Mouse (Mus musculus) midbrain, postnatal 0 days (tissue): ENCODE measurements around the gene Mt2. TPM values are rescaled to one million over a fixed set of nuclear protein-coding genes. Genes with fewer than 3 reads are reported as not detected.
A peak's percentile ranks its signal among the peaks of the same experiment; 100 is the strongest.
"Not testable (repeated sequence)": the region's sequence is repeated elsewhere in the genome, so short reads cannot be mapped to it uniquely, and the experiment has no call there.

Experiments used
- ATAC-seq: fragments of 200-750 bp; cut with Nextera tagmentation; 2 replicates; pipeline ENCODE4 v1.8.0; 2017; ENCODE audit warnings: moderate number of reproducible peaks, mild to moderate bottlenecking, moderate TSS enrichment, moderate library complexity; ENCODE audit not compliant: low FRiP score
- DNase-seq: peaks from one replicate; pipeline ENCODE4 v3.0.0-alpha.2; 2015; ENCODE audit warnings: low spot score
- H3K27ac ChIP-seq: fragments of 300-500 bp; sonication (generic); 2 replicates; pipeline ENCODE4 v1.5.1; 2014; ENCODE audit warnings: low read depth, mild to moderate bottlenecking, low read length, mixed read lengths
- H3K27me3 ChIP-seq: fragments of 300-500 bp; sonication (generic); 2 replicates; pipeline ENCODE4 v1.6.1; 2014; ENCODE audit warnings: low read length, control low read depth, mixed read lengths; ENCODE audit not compliant: insufficient read depth
- H3K36me3 ChIP-seq: fragments of 300-500 bp; sonication (generic); 2 replicates; pipeline ENCODE4 v1.6.1; 2014; ENCODE audit warnings: low read length, control low read depth, mixed read lengths; ENCODE audit not compliant: insufficient read depth
- H3K4me1 ChIP-seq: fragments of 300-500 bp; sonication (generic); 2 replicates; pipeline ENCODE4 v1.6.1; 2014; ENCODE audit warnings: mild to moderate bottlenecking, control low read depth, antibody characterized with exemption, low read length, mixed read lengths; ENCODE audit not compliant: insufficient read depth
- H3K4me2 ChIP-seq: fragments of 300-500 bp; sonication (generic); 2 replicates; pipeline ENCODE4 v1.6.1; 2014; ENCODE audit warnings: low read depth, mild to moderate bottlenecking, low read length, mixed read lengths; ENCODE audit not compliant: poor library complexity, severe bottlenecking
- H3K4me3 ChIP-seq: fragments of 300-500 bp; sonication (generic); 2 replicates; pipeline ENCODE4 v1.5.1; 2014; ENCODE audit warnings: low read depth, mild to moderate bottlenecking, low read length, moderate library complexity
- H3K9ac ChIP-seq: fragments of 300-500 bp; sonication (generic); replicated peaks from 2 replicates; pipeline ENCODE4 v1.6.1; 2014; ENCODE audit warnings: mild to moderate bottlenecking, low read length, moderate library complexity, mixed read lengths; ENCODE audit not compliant: poor library complexity, severe bottlenecking
- H3K9me3 ChIP-seq: fragments of 300-500 bp; sonication (generic); 2 replicates; pipeline ENCODE4 v1.6.1; 2016; ENCODE audit warnings: low read length, control low read depth
- CTCF ChIP-seq: IDR thresholded peaks from 2 replicates; pipeline ENCODE4 v1.5.1; 2016; ENCODE audit warnings: antibody characterized with exemption, mild to moderate bottlenecking
- WGBS: fragments of 180-500 bp; shearing (Covaris S2); extraction: QIAGEN DNeasy Blood & Tissue Kit; methylation state at CpG from one replicate; pipeline ENCODE4 v1.1.7; 2014; 5-methylcytosine and 5-hydroxymethylcytosine counted together
- polyA plus RNA-seq: library from polyadenylated mRNA; unstranded; fragments of >200 nt; fragmentation: Nextera tagmentation; extraction: Ambion mirVana; gene quantifications from 2 replicates; pipeline ENCODE4 v1.2.1, GENCODE M21; 2015
- total RNA-seq: library from RNA; depleted of rRNA; stranded (reverse); fragments of >200 nt; gene quantifications from 2 replicates; pipeline ENCODE4 v1.2.3, GENCODE M21; 2014

Mt2 gene
- total and polyA plus RNA-seq, 2 experiments from 2014 or later: 92.3 to 131 TPM

DNA sequence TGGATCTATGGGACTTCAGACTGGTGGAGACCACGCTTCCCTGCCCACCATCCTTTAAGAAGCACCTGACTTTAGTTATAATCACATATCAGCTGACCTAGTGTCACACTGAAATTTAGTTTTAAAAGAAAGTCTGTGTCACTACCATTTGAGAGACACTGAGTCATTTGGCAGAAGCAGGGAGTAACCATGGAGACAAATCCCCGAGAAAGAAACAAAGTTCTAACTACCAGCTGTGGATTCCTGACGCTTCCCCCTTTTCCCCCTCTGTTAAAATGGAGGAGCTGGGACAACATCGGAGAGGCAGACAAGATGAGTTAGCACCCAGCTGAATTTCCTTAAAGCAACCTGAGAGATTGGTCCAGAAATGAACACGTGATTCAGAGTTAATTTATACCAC, 24.2 kb upstream of the Mt2 start:
- Histone ChIP-seq H3K27me3 (no peaks in the 10 kb centered on the region), H3K4me2 (no peak overlapping the region), H3K4me1 (no peaks in the 10 kb centered on the region), H3K27ac (no peak overlapping the region; the same call in 1 of the 2 replicates), H3K9me3 (no peaks in the 10 kb centered on the region), H3K9ac (no peak overlapping the region), H3K4me3 (no peak overlapping the region), H3K36me3 (no peaks in the 10 kb centered on the region)
- DNase-seq: no peak
- TF ChIP-seq CTCF: no peak
- WGBS: 26% methylated on average over 5 of the region's 5 CpGs
- no peak for ATAC-seq

DNA sequence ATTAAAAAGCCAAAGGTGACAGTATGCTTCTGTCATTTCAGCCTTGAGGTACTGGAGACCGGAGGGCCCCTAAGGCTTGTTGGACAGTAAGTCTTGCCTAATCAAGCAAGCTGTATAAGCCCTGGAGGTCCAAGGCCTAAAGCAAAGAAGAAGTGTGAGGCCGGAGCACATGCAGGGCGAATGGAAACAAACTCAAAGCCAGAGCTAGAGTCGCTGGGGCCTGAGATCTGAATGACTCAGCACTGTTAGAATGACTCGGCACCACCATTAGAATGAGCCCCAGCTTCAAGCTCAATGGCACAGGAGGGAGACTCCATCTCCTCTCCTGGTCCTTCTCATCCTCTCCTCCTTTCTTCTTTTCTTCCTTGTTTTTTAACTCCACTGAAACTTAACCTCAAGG, 21.5 kb upstream of the Mt2 start:
- Histone ChIP-seq H3K4me1 (no peaks in the 10 kb centered on the region), H3K27me3 (no peaks in the 10 kb centered on the region), H3K27ac (no peak overlapping the region), H3K4me2 (no peak overlapping the region), H3K9me3 (no peaks in the 10 kb centered on the region), H3K4me3 (no peak overlapping the region), H3K9ac (no peak overlapping the region), H3K36me3 (no peaks in the 10 kb centered on the region)
- no peak for DNase-seq
- no peak for TF ChIP-seq CTCF
- 82% methylated on average over 5 of the region's 5 CpGs for WGBS
- no peak for ATAC-seq

DNA sequence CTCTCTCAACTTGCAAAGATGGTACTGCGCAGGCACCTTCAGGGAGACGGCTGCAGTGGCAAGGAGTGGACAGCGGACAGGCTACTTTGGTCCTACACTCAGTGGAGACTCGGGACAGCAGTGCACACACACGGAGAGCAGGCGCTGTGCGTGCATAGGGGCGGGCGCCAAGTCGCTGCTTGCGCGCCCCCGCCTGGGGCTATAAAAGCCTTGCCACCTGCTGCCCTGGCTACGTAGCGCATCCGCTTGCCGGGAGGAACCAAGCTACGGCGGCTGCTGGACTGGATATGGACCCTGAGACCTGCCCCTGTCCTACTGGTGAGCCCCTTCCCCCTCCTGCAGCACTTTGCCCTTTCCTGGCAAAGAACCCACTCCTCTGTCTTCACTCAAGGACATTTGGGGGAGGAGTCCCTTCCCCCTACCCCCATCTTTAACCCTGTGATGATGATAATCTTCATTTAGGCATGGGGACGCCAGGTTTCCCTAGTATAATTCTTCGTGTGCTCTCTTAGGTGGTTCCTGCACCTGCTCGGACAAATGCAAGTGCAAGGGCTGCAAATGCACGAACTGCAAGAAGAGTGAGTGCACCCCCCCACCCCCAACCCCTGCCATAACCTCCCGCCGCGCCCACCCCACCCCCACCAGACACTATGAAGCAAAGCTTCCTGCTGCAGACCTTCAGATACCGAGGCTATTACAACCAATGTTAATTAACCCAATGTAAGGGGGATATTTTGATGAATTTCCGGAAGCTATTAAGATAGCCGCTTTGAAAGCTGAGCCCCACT, 19.8 kb upstream of the Mt2 start, which contains the start of gene Mt3:
Gene Mt3, plus strand, starts transcription at position 95 of the 788 bp plus-strand sequence.
- ATAC-seq (peak; percentile 86), DNase-seq (peak; percentile 89)
- Histone ChIP-seq H3K27me3 (no peaks in the 10 kb centered on the region), H3K4me2 (peak within 1 kb of the TSS; percentile 77), H3K9ac (peak within 1 kb of the TSS; percentile 73), H3K9me3 (no peaks in the 10 kb centered on the region), H3K27ac (peak within 1 kb of the TSS; percentile 71), H3K4me3 (peak within 1 kb of the TSS; percentile 51), H3K36me3 (no peaks in the 10 kb centered on the region), H3K4me1 (no peaks in the 10 kb centered on the region)
- WGBS: 1% methylated on average over 29 of the region's 29 CpGs
- TF ChIP-seq CTCF: peak; percentile 55

DNA sequence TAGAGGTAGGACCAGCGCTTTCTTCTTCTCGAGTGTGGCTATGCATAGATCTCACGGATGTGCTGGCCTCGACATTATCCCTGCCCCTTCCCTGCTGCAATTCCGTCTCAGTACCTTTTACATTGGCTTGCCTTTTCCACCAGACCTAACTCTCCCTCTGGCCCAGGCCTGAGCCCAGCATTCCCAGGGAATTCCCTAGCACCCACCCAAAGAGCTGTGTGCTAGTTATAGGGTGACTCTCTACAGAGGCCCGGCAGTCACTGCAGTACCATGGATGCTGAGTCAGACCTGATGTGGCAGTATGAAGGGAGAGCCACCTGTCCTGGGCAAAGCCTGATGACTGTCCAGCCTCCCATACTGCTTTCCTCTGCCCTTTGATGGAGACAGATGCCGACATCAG, 19.0 kb upstream of the Mt2 start:
- Histone ChIP-seq H3K27me3 (no peaks in the 10 kb centered on the region), H3K4me2 (peak overlapping the region; percentile 77), H3K9me3 (no peaks in the 10 kb centered on the region), H3K27ac (peak overlapping the region; percentile 71), H3K36me3 (no peaks in the 10 kb centered on the region), H3K4me1 (no peaks in the 10 kb centered on the region), H3K9ac (peak overlapping the region; percentile 73), H3K4me3 (peak overlapping the region; percentile 51)
- no peak for ATAC-seq
- WGBS: 29% methylated on average over 7 of the region's 7 CpGs
- no peak for TF ChIP-seq CTCF
- DNase-seq: peak; percentile 26

DNA sequence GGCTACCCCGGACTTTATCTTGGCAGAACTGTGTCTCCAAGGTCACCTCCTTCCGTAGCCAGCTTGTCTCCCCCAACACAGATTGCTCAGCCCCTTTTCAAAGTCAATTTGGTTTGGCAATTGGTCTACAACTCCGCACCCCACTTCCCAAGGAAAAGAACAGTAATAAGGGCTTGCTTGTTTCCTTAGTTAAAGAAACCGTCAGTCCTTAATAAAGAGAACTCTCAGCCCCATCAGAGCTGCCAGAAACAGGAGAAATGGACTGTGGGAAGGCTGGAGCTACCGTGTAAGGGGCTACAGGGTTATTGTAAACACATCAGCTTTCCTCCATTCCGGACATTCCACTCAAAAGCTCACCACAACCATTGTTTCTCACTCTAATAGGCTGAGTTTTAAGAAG, 17.9 kb upstream of the Mt2 start:
- WGBS: 47% methylated on average over 6 of the region's 6 CpGs
- ATAC-seq (peak; percentile 19; the same call in 1 of the 2 replicates), DNase-seq (peak; percentile 68)
- H3K27me3 ChIP-seq: no peaks in the 10 kb centered on the region
- no peak overlapping the region for H3K9ac ChIP-seq
- H3K27ac ChIP-seq: no peak overlapping the region
- TF ChIP-seq CTCF: no peak
- H3K4me3 ChIP-seq: no peak overlapping the region; the same call in 1 of the 2 replicates
- no peaks in the 10 kb centered on the region for H3K36me3 ChIP-seq
- H3K4me1 ChIP-seq: no peaks in the 10 kb centered on the region
- H3K9me3 ChIP-seq: no peaks in the 10 kb centered on the region
- peak overlapping the region; percentile 77; the same call in 1 of the 2 replicates for H3K4me2 ChIP-seq

DNA sequence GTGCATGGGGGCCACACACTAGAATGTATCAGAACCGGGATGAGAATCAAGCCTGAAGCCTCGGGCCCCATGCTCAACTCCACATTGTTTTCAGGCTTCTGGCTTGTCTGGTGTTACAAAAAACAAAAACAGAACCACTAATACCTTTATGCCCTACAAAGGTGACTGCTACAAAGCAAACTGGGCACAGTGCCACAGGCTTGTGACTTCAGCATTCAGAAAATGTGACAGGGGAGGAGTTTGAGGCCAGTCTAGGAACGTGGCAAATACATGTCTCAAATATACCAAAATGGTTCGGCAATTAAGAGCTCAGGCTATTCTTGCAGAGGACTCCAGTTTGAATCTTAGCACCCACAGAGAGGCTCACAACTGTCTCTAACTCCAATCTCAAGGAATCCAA, 16.4 kb upstream of the Mt2 start:
- no peak for DNase-seq
- 69% methylated on average over 4 of the region's 4 CpGs for WGBS

DNA sequence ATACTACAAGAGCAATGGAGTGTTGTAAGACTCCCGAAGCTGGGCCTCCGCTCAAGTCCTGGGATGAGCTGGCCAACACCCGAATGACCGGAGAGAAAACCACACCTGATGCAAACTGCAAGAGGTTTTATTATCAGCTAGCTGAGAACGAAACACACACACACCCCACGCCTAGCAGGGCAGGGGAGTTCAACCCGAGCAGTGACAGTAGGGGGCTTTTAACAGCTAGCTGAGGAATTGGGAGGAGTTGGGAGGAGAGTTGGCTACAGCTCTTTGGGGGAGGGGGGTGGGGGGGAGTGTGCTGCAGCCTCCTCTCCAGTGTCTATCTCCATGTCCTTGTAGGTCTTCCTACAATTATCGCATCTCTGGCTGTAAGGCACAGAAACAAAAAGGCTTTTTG, 6.7 kb upstream of the Mt2 start:
- not testable (repeated sequence) for H3K4me3 ChIP-seq, H3K4me1 ChIP-seq, H3K9ac ChIP-seq, H3K27ac ChIP-seq, H3K4me2 ChIP-seq, ATAC-seq, DNase-seq, H3K36me3 ChIP-seq, H3K9me3 ChIP-seq, H3K27me3 ChIP-seq
- WGBS: 71% methylated on average over 8 of the region's 8 CpGs

More for the DNA sequence above, 16.4 kb upstream of the Mt2 start:
- no peak overlapping the region for H3K27ac ChIP-seq
- H3K9ac ChIP-seq: no peak overlapping the region
- TF ChIP-seq CTCF: no peak
- no peaks in the 10 kb centered on the region for H3K4me1 ChIP-seq
- H3K9me3 ChIP-seq: no peaks in the 10 kb centered on the region
- H3K36me3 ChIP-seq: no peaks in the 10 kb centered on the region
- no peak overlapping the region for H3K4me2 ChIP-seq
- ATAC-seq: no peak
- H3K4me3 ChIP-seq: no peak overlapping the region
- no peaks in the 10 kb centered on the region for H3K27me3 ChIP-seq
